Mouse (Mus musculus): Measurements from ENCODE around the gene Sema4b.

The Sema4b gene

DNA sequence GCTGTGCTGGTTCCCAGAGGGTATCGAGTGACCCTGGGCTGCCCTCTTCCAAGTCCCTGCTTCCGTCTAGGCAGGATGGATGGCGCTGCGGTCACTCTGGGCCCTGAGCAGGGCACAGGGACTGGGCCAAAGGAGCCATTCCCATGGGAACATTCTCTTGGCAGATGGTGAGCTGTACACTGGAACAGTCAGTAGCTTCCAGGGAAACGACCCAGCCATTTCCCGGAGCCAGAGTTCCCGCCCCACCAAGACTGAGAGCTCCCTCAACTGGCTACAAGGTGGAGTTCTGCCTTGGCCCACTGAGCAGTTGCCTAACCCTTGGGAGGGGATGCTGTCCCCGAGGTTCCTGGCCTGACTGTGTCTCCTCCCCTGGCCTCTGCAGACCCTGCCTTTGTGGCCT, 29.9 kb downstream of the Sema4b start:
- in situ Hi-C loops (cut with MboI, MseI): loop anchor here (5.0 kb wide), 1 partner anchor 54 kb away; no protein-coding TSS in a partner anchor

DNA sequence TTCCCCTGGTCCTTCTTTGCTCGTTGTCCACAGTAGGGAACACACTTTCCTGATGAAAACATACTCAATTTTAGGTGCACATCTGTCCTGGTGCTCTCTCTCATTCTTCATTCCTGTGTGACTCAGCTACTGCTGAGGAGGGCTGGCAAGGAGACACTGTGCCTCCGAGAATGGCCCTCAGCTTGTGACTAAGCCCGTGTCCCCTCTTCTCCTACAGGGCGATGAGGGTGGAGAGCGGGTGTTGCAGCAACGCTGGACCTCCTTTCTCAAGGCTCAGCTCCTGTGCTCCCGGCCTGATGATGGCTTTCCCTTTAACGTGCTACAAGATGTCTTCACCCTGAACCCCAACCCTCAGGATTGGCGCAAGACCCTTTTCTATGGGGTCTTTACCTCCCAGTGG, 32.0 kb downstream of the Sema4b start:
- in situ Hi-C loops (cut with MboI, MseI): loop anchor here (5.0 kb wide), 1 partner anchor 56 kb away; no protein-coding TSS in a partner anchor

- in situ Hi-C loops (cut with MboI, MseI): no loop called here
These were observed 33.7 kb downstream of the Sema4b start for GRCm38 (mm10) chr7:80220237-80220797.

DNA sequence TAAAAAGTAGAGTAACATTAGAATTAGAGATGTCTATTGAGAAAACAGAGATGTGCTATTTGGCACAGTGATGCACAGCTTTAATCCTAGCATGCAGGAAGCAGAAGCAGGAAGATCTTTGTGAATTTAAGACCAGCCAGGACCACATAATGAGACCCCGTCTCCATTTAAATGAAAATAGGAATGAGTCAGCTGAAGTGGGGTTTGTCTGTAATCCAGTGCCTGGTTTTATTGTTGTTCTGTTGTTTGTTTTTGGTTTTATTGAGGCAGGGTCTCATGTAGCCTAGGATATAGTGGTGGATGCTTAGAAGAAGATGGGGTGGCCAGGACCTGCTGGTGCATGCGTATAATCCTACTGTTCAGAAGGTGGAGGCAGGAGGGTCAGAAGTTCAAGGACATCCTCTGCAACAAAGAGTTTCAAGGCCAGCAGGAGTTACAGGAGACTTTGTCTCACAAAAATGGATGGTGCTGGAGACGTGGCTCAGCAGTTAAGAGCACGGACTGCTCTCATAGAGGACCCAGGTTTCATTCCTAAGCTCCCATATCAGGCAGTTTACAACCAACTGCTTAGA, 34.6 kb downstream of the Sema4b start:
- in situ Hi-C loops (cut with MboI, MseI): no loop called here

DNA sequence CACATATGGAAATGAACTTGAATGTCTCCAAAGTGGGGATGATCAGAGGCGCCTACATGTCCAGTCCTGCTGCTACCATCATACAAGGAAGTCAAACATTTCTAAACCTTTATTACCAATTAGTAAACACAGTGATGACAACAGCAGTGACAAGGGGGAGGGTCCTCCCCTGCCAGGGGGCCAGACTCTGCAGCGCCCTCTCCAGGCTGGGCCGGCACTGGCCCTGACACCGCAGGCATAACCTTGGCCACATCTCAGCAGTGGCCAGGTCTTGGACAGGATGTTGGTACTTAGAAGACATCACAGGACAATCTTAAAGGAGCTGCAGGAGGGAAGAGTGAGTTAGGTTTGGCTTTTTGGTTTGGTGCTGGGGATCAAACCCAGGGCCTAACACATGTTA, 40.4 kb downstream of the Sema4b start:
- in situ Hi-C loops (cut with MboI, MseI): no loop called here

DNA sequence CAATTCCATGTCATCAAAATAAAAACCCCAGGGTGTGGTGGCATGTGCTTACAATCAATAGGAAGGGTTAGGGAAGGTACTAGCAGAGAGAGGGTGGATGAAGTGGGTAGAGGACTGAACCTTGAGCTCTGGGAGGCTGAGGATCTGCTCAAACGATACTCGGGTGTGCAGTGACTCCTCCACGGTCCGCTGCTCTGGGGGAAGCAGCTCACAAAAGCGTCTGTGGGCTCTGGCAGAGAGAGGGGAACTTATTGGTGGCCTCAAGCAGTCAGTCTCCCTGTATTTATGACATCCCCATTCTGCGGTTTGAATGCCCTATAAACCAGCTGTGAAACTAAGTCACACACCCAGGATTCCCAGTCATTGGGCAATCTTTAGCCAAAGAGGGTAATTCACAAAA, 43.6 kb downstream of the Sema4b start:
- in situ Hi-C loops (cut with MboI, MseI): no loop called here

DNA sequence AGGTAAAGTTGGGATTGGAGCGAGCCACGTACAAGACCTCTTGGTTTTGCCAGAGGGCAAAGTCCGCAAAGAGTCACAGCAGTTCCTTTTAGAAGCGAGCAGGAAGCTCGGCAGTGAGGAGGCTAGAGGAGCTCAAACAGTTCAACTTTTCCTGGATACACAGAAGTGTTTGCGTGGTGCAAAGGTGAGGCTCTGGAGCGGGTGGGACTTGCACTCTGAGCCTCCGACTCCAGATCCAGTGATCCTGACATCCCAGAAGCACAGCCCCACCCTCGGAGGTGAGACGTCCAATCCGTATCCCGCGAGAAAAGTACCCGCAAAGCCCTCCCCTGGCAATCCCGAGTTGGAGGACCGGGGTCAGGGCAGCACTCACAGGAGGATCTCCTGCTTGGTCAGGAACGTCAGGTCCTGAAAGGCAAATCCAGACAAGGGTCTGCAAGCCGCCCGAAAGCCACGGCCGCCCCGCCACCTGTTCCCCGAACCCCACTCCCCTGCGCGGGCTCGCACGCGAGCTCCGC, 45.4 kb downstream of the Sema4b start:
- in situ Hi-C loops (cut with MboI, MseI): no loop called here

DNA sequence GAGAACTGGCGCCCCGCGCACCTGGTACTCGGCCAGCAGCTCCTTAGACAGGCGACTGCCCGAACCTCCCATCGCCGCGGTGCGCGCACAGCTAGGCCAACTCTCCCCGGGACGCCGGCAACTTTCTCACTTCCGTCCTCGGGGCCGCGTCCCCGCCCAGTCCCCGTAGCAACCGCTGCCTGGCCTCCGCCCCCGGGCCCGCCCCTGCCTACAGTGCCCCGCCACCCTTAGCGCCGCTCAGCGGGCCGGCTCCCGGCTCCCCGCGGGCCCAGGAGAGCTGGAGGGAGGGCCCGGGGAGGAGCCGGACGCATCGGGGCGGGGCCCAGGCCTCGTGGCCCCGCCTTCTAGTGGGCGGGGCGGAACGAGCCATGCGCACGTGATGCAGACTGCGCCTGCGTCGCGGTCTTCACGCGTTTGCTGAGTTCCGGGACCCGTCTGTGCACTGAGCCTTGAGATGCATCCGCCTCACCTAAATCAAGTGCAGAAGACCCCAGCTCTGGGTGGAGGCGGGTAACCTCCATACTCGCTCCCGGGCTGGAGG, 45.9 kb downstream of the Sema4b start, which contains the start of the genes Cib1 and Gdpgp1:
Gene Cib1 (minus strand): TSS at position 325 of the 541 bp plus-strand sequence.
Gene Gdpgp1 (plus strand): TSS at position 377 of the 541 bp plus-strand sequence.
- in situ Hi-C loops (cut with MboI, MseI): no loop called here

- in situ Hi-C loops (cut with MboI, MseI): no loop called here
These were observed 47.2 kb downstream of the Sema4b start for GRCm38 (mm10) chr7:80233799-80234198.

- in situ Hi-C loops (cut with MboI, MseI): no loop called here
These were observed 51.9 kb downstream of the Sema4b start for GRCm38 (mm10) chr7:80238542-80238941.

GRCm38 (mm10) chr7:80241661-80242060, 55.0 kb downstream of the Sema4b start:
- in situ Hi-C loops (cut with MboI, MseI): no loop called here

GRCm38 (mm10) chr7:80244851-80245250, 58.2 kb downstream of the Sema4b start:
- in situ Hi-C loops (cut with MboI, MseI): no loop called here

GRCm38 (mm10) chr7:80246148-80246721, 59.6 kb downstream of the Sema4b start, which contains the start of gene Ttll13:
TSS of gene Ttll13 (plus strand) at chr7:80246376.
- in situ Hi-C loops (cut with MboI, MseI): no loop called here

DNA sequence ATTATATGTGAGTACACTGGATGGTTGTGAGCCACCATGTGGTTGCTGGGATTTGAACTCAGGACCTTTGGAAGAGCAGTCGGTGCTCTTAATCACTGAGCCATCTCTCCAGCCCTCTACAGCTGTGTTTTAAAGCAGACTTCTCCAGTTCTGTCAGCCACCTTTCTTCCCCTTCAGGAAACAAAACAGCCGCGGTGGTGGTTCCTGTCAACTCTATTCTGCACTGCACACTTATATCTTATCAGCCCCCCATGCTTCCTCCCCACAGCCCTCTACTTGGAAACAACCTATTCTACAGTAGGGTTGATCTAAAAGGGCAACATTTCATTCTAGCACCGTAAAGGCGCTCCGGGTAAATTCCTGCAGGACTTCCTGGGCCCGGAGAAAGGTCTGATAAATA, 60.2 kb downstream of the Sema4b start:
- in situ Hi-C loops (cut with MboI, MseI): no loop called here

- in situ Hi-C loops (cut with MboI, MseI): no loop called here
These were observed 65.8 kb downstream of the Sema4b start for GRCm38 (mm10) chr7:80252437-80252836.

DNA sequence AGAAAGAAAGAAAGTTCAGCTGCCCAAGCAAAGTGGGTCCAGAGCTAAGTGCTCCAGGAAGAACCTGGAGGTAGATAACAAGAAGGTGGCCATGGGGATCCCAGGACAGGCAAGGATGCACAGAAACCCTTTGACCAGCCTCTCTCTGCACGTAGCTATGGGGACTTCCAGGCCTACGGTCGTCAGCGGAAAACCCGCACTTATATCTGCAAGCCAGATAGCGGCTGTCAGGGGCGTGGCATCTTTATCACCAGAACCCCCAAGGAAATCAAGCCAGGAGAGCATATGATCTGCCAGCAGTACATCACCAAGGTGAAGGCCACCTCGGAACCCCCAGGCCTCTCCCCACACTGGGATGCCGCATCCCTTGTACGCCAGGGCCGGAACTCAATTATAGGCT, 66.2 kb downstream of the Sema4b start:
- in situ Hi-C loops (cut with MboI, MseI): no loop called here

- in situ Hi-C loops (cut with MboI, MseI): no loop called here
These were observed 69.3 kb downstream of the Sema4b start for GRCm38 (mm10) chr7:80255981-80256380.

GRCm38 (mm10) chr7:80257706-80258105, 71.1 kb downstream of the Sema4b start:
- in situ Hi-C loops (cut with MboI, MseI): no loop called here

GRCm38 (mm10) chr7:80260625-80261371, 74.2 kb downstream of the Sema4b start, which contains the start of gene Ngrn:
TSS of gene Ngrn (plus strand) at chr7:80261215.
- in situ Hi-C loops (cut with MboI, MseI): no loop called here

- in situ Hi-C loops (cut with MboI, MseI): no loop called here
These were observed 74.8 kb downstream of the Sema4b start for GRCm38 (mm10) chr7:80261372-80261990.

- in situ Hi-C loops (cut with MboI, MseI): no loop called here
These were observed 78.0 kb downstream of the Sema4b start for GRCm38 (mm10) chr7:80264606-80265005.
